Mouse (Mus musculus) brain, embryonic 14.5 days (tissue): ENCODE results near the gene Mill2. TPM values are rescaled to one million over a fixed set of nuclear protein-coding genes. Genes with fewer than 3 reads are reported as not detected.
"Not testable (repeated sequence)": the region's sequence is repeated elsewhere in the genome, so short reads cannot be mapped to it uniquely, and the experiment has no call there.

Source experiments
- DNase-seq: peaks from one replicate; pipeline ENCODE4 v3.0.0-alpha.2; 2011; ENCODE audit warnings: low read depth
- CTCF ChIP-seq: fragments of 200-500 bp; IDR thresholded peaks from 2 replicates; pipeline ENCODE4 v1.5.1; 2012; ENCODE audit warnings: inconsistent platforms, mild to moderate bottlenecking, moderate library complexity, borderline replicate concordance; ENCODE audit not compliant: insufficient read depth, insufficient read length; ENCODE audit errors: extremely low read depth
- POLR2A ChIP-seq: fragments of 200-500 bp; IDR thresholded peaks from 2 replicates; pipeline ENCODE4 v1.6.1; 2012; ENCODE audit warnings: mild to moderate bottlenecking, inconsistent platforms, borderline replicate concordance; ENCODE audit not compliant: poor library complexity, insufficient read depth, insufficient read length, severe bottlenecking; ENCODE audit errors: extremely low read depth
- polyA plus RNA-seq: library from polyadenylated mRNA; depleted of rRNA; stranded (reverse); fragments of >200 nt; gene quantifications from 2 replicates; pipeline ENCODE4 v1.2.3, GENCODE M21; 2012

Mill2 gene
- polyA plus RNA-seq, 1 experiment = 0.98 TPM

DNA sequence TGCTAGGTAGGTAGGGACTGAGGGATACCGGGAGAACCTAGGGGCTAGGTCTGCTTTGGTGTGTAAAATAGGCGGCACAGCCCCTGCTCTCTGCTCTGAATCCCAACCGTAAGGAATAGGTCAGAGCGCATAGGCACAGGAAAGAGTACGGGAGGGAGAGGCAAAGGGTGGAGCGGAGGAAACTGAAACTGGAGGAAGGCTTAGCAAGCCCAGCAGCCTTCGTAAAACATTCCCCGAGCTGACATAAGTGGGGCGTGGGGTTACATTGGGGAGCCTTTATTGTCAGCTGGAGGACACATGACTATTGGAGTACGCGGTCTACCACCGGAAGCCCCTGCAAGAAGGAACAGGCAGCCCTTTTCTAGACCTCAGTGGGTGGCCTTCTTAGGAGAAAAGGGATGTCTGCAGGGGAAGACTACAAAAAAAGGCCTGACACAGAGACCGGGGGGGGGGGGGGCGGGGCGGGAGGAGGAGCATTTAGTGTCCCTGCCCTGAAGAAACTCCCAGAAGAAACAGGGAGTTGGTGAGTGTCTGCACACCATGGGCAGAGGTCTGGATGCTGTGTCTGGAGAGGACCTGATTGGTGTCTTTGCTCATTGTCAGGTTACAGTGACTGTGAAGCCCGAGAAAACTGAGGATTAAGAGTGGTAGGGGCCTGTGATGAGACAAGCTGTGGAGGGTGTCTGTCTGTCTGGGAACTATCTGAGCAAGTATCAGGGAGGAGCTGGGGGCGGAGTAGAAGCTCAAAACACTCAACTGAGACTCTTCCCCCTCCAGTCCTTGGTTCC, 814 bp downstream of the Mill2 start:
- no peak for TF ChIP-seq CTCF
- peak; percentile 13; the same call in 1 of the 2 replicates for TF ChIP-seq POLR2A
- peak; percentile 72 for DNase-seq

DNA sequence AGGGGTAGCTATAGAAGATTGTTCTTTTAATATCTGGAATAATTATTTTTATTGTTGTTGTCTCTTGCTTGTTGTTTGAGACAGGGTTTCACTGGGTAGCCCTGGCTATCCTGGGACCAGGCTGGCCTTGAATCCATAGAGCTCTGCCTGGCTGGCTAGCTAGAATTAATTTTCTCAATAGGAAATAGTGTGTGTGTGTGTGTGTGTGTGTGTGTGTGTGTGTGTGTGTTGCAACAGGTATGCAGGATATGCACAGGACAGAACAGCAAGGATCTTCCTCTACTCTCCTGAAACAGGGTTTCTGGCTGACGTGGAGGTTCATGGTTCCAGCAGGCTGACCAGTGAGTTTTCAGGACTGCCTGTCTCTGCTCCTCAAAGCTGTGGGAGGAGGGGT, 1.4 kb downstream of the Mill2 start:
- no peak for TF ChIP-seq CTCF
- no peak for TF ChIP-seq POLR2A

DNA sequence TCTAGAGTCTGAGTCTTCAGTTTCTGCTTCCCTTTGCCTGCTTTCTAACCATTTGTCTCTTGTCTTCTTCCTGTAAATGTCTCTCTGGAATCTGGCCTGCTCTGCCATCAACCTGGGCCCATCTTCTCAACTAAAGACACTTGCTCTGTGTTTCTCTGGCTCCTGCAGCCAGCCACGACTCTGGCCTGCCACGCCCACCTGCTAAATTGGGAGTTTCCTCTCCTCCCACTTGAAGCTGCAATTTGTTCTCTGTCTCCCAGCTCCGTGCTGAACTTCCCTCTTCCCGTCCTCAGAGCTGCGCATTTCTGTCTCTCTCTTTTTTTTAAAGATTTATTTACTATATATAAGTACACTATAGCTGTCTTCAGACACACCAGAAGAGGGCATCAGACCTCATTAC, 5.0 kb downstream of the Mill2 start:
- TF ChIP-seq POLR2A (no peak), CTCF (no peak)
- DNase-seq = no peak

More for the DNA sequence above, 1.4 kb downstream of the Mill2 start:
- no peak for DNase-seq

DNA sequence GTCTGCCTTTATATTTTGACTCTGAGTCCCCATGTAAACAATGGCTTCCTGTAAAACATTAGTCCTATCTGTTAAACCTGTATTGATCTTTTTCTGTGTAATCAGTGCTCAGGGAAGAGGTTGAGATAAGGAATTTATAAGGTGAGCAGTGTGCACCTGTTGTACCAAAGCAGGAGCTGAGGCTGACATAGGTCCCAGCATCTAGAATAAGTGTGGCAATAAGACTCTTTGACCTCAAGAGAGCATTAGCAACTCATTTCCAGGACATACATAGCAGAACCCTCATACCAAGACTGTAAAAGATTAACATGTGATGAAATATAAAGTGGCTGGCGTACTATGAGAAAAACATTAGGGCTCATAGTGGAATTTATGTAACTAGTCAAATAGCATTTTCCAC, 8.6 kb downstream of the Mill2 start:
- TF ChIP-seq POLR2A (no peak), CTCF (no peak)
- DNase-seq = no peak

DNA sequence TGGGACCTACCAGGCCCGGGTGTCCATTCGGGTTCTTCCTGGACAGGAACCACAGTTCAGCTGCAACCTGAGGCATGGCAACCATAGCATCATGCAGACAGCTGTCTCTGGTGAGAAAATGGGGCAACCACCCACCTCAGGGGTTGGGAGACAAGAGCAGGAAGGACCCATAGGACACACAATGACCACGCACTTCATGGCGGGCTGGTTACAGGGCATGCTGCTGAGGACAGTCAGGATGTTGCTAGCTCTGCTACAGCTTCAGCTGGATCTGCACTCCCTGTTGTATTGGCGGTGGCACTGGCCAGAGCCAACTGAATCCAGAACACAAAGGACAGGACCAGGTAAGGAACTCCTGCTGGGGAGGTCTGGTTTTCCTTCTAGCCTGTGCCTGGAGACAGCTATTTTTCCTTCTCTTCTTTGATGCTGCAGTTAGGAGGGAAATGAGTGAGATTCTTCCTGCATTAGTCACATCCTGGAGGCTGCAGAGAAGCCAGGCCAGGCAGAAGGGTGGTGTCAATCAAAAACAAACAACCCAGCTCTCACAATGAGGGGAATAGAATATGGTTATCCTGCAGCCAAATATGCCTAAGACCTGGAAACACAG, 18.6 kb downstream of the Mill2 start:
- no peak for DNase-seq

DNA sequence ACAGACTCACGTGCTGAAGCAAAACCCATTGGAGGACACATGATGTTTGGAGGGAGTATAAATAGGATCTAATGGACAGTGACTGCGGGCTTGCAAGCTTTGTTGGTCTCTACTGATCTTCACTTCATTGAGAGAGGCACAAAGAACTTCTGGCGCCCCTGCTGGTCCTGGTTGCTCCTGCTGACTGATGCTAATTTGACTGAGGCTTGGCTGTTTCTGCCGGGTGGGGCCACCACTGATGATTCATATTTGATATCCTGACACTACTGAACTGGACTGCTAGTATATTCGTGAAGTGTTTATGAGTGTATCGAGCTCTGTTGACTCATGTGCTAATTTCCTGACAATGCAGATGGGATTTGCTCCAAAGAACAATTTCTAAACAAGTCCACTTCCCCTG, 23.0 kb downstream of the Mill2 start:
- TF ChIP-seq POLR2A (no peak), CTCF (no peak)
- DNase-seq = no peak

More for the DNA sequence above, 18.6 kb downstream of the Mill2 start:
- TF ChIP-seq POLR2A (no peak), CTCF (no peak)

DNA sequence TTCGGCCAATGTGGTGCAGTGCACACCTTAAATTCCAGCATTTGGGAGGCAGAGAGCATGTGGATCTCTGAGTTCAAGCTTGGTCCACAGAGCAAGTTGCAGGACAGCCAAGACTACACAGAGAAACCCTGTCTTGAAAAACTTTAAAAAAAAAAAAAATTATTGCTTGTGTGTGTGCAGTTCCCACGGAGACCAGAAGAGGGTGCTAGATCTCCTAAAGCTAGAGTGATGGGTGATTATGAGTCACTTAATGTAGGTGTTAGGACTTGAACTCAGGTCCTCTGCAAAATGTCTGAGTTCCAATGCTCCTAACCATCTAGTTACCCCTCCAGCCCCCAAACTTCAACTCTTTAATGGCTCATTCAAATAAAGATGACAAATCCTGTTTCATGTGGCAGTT, 28.7 kb downstream of the Mill2 start:
- TF ChIP-seq POLR2A (no peak), CTCF (peak; percentile 28; the same call in 1 of the 2 replicates)
- no peak for DNase-seq

DNA sequence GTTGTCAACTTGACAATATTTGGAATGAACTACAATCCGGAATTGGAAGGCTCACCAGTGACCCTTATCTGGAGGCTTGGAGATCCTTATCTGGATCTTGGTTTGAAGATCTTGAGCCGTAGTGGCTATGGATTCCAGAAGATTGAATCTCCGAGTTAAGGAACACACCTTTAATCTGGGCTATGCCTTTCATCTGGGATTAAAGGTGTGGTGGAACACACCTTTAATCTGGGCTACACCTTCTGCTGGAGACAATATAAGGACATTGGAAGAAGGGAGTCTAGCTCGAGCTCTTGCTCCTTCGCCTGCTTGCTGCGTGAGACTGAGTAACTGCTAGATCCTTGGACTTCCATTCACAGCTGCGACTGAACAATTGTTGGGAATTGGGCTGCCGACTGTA, 31.3 kb downstream of the Mill2 start, which contains the start of gene Pglyrp1:
TSS of gene Pglyrp1 (plus strand) at position 301 of the 400 bp plus-strand sequence.
- not testable (repeated sequence) for DNase-seq

DNA sequence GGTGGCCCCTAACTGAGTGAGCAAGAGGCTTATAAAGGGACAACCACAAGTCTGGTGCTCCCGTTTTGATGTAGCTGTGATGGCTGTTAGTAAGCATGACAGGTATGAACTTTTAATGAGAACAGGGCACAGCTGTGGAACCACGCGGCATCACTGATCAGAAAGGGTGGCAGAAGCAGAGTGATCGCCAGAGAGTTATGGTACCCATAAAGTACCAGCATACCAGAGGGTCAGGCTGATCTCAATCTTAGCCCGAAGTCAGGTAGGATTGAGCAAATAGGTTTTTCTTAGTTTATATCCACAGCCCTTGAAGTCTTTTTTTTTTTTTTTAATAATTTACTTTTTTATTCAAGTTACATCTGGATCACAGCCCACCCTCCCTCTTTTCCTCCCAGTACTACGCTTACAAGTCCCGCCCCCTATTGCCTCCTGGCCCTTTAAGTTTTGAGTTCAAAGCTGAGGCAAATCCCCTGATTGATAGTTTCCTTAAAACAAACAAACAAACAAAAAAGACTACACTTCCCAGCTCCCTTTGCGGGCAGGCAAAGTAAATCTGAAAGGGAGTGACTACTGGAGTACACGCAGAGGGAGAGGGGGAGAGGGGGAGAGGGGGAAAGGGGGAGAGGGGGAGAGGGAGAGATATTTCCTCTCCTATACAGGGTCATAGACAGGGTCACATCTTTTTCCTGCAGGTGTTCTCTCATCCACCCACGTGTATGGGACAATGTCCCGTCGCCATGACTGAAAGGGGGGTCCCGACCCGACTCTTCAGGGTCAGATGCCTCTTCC, 32.4 kb downstream of the Mill2 start:
- DNase-seq = peak; percentile 55
- TF ChIP-seq CTCF = no peak
- TF ChIP-seq POLR2A = no peak

DNA sequence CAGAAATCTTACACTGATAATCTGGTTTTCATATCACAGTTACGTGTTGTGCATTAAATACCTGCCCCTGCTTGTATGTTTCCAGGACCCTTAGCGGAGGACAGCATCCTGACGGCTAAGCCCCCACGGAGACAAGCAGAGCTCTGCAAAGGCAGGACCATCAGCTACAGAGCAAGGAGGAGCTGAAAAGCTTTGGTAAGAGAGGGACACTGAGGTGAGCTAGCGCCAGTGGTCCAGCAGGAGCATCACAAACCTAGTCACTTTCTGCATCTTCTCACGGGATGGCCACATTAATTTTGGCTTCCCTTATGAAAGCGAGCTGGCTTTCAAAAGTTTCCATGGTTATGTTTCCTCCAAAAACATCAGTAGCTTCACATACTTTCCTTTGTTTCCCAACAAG, 33.0 kb downstream of the Mill2 start:
- TF ChIP-seq POLR2A (no peak), CTCF (0 out of 2 replicates have a peak, but pooled peaks have one; percentile 3)
- peak; percentile 22 for DNase-seq

DNA sequence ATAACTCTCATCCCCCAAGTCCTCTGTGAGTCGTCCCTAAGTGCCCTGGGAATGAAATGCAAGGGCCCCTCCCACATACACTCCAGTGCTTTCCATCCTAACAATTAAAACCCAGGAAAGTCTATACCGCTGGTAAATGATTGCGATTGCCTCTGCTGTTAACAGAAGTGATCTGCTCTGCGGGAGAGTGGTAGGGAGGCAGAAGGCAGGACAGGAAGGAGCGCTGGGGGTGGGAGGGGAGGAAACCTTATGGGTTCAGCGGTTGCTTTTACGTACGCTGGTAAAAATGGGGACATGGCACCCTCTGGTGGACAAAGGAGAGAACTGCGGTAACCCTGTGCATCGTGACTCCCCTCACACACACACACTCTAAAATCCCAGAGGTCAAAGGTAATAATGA, 33.5 kb downstream of the Mill2 start:
- peak; percentile 97 for TF ChIP-seq CTCF
- no peak for TF ChIP-seq POLR2A
- peak; percentile 90 for DNase-seq

DNA sequence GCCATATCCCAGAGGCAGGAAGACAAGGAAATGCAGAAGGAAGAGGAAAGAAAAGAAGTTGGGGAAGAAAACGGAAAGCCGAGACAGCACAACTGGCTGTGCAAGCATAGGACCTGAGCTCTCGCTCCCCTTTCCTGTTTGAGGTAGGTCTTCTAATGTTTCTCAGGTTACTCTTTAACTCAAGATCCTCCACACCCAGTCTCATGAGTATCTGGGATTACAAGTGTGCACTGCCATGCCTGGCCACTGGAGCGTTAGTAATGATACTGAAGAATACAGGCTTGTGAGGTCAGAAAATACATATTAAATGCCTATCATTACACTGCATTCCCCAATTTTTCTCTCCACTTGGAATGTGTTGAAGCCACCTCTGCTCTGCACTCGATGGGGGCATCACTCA, 35.6 kb downstream of the Mill2 start:
- DNase-seq = no peak
- TF ChIP-seq CTCF = no peak
- TF ChIP-seq POLR2A = no peak

DNA sequence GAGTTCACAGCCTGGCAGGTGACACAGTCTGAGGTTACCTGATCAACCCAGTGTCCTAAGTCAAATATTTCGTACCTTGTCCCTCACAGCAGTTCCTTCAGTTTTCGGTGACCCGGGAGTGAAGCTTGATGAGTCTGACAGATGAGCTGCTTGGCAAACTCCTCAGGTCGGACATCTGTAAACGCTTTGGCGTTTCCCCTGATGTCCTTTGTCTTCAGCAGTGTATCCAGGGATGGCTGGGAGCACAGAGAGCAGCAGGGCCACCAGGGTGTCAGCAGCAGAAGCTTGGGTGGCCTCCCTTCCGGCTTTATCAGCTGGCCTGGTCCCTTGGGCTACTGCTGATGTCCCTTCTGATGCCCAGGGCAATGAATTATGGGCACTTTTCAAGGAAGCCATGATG, 38.9 kb downstream of the Mill2 start:
- no peak for TF ChIP-seq POLR2A
- no peak for TF ChIP-seq CTCF
- DNase-seq = no peak
